Mouse (Mus musculus) forebrain, embryonic 14.5 days (tissue): ENCODE measurements around the gene Vps9d1. TPM values are rescaled to one million over a fixed set of nuclear protein-coding genes. Genes with fewer than 3 reads are reported as not detected.
A peak's percentile ranks its signal among the peaks of the same experiment; 100 is the strongest.
"Not testable (repeated sequence)": the region's sequence is repeated elsewhere in the genome, so short reads cannot be mapped to it uniquely, and the experiment has no call there.

ENCODE experiments used
- ATAC-seq: fragments of 200-750 bp; cut with Nextera tagmentation; 2 replicates; pipeline ENCODE4 v1.8.0; 2017; ENCODE audit warnings: mild to moderate bottlenecking, moderate library complexity
- DNase-seq: peaks from one replicate; pipeline ENCODE4 v3.0.0-alpha.2; 2015; ENCODE audit warnings: low spot score
- H3K27ac ChIP-seq: fragments of 300-500 bp; sonication (generic); 2 replicates; pipeline ENCODE4 v1.5.1; 2014; ENCODE audit warnings: low read depth, mild to moderate bottlenecking, control low read depth, low read length, moderate library complexity
- H3K27me3 ChIP-seq: fragments of 300-500 bp; sonication (generic); replicated peaks from 2 replicates; pipeline ENCODE4 v1.6.1; 2014; ENCODE audit warnings: low read length, control low read depth, mixed read lengths; ENCODE audit not compliant: control insufficient read depth, insufficient read depth
- H3K36me3 ChIP-seq: fragments of 300-500 bp; sonication (generic); 2 replicates; pipeline ENCODE4 v1.6.1; 2014; ENCODE audit warnings: low read length, control low read depth; ENCODE audit not compliant: control insufficient read depth, insufficient read depth
- H3K4me1 ChIP-seq: fragments of 300-500 bp; sonication (generic); 2 replicates; pipeline ENCODE4 v1.6.1; 2014; ENCODE audit warnings: antibody characterized with exemption, low read length, control low read depth; ENCODE audit not compliant: control insufficient read depth, insufficient read depth
- H3K4me2 ChIP-seq: fragments of 300-500 bp; sonication (generic); 2 replicates; pipeline ENCODE4 v1.6.1; 2014; ENCODE audit warnings: mild to moderate bottlenecking, control low read depth, low read length
- H3K4me3 ChIP-seq: fragments of 300-500 bp; sonication (generic); 2 replicates; pipeline ENCODE4 v1.5.1; 2014; ENCODE audit warnings: low read depth, low read length, control low read depth
- H3K9ac ChIP-seq: fragments of 300-500 bp; sonication (generic); 2 replicates; pipeline ENCODE4 v1.6.1; 2014; ENCODE audit warnings: mild to moderate bottlenecking, low read length, control low read depth, moderate library complexity
- H3K9me3 ChIP-seq: fragments of 300-500 bp; sonication (generic); replicated peaks from 2 replicates; pipeline ENCODE4 v1.6.1; 2016; ENCODE audit warnings: low read length, control low read depth, mixed read lengths; ENCODE audit not compliant: control insufficient read depth
- WGBS: fragments of 180-500 bp; shearing (Covaris S2); extraction: QIAGEN DNeasy Blood & Tissue Kit; methylation state at CpG from one replicate; pipeline ENCODE4 v1.1.7; 2014; 5-methylcytosine and 5-hydroxymethylcytosine counted together
- polyA plus RNA-seq: library from polyadenylated mRNA; unstranded; fragments of >200 nt; fragmentation: Nextera tagmentation; extraction: Ambion mirVana; gene quantifications from 2 replicates; pipeline ENCODE4 v1.2.1, GENCODE M21; 2014

Vps9d1 gene
- polyA plus RNA-seq, 1 experiment from 2014 or later: 31.9 TPM

- H3K36me3 ChIP-seq: peaks cover 22% of the 10 kb centered on the region
- H3K4me2 ChIP-seq: peak overlapping the region; percentile 92
- H3K4me1 ChIP-seq: peaks cover 10% of the 10 kb centered on the region
- peak overlapping the region; percentile 98 for H3K4me3 ChIP-seq
- 19% methylated on average over 22 of the region's 22 CpGs for WGBS
- peak overlapping the region; percentile 59 for H3K9ac ChIP-seq
- H3K27me3 ChIP-seq: no peaks in the 10 kb centered on the region
- ATAC-seq: no peak; the same call in 1 of the 2 replicates
- H3K27ac ChIP-seq: peak overlapping the region; percentile 48; the same call in 1 of the 2 replicates
- no peaks in the 10 kb centered on the region for H3K9me3 ChIP-seq
- no peak for DNase-seq
Observed at GRCm38 (mm10) chr8:123213118-123213772, 40.9 kb downstream of the Vps9d1 start.

GRCm38 (mm10) chr8:123212321-123213117 lies 41.6 kb downstream of the Vps9d1 start, which contains the start of the genes Chmp1a and Spata33:
Gene Chmp1a, minus strand, starts transcription at chr8:123212763.
Gene Spata33, plus strand, starts transcription at chr8:123212832.
- peaks cover 29% of the 10 kb centered on the region for H3K36me3 ChIP-seq
- peak within 1 kb of the TSS; percentile 98 for H3K4me3 ChIP-seq
- peak within 1 kb of the TSS; percentile 92 for H3K4me2 ChIP-seq
- WGBS: 2% methylated on average over 65 of the region's 76 CpGs
- H3K9ac ChIP-seq: peak within 1 kb of the TSS; percentile 97
- no peaks in the 10 kb centered on the region for H3K27me3 ChIP-seq
- DNase-seq (peak; percentile 95), ATAC-seq (peak; percentile 97)
- H3K27ac ChIP-seq: peak within 1 kb of the TSS; percentile 48; the same call in 1 of the 2 replicates
- H3K9me3 ChIP-seq: no peaks in the 10 kb centered on the region
- H3K4me1 ChIP-seq: peaks cover 10% of the 10 kb centered on the region

GRCm38 (mm10) chr8:123211876-123212275 lies 42.3 kb downstream of the Vps9d1 start:
- Histone ChIP-seq H3K9me3 (no peaks in the 10 kb centered on the region), H3K4me1 (peaks cover 10% of the 10 kb centered on the region), H3K9ac (peak overlapping the region; percentile 97), H3K27me3 (no peaks in the 10 kb centered on the region), H3K4me3 (peak overlapping the region; percentile 98), H3K4me2 (peak overlapping the region; percentile 92), H3K36me3 (peaks cover 36% of the 10 kb centered on the region), H3K27ac (no peak overlapping the region)
- no peak for ATAC-seq
- no peak for DNase-seq
- 55% methylated on average over 10 of the region's 10 CpGs for WGBS

- no peaks in the 10 kb centered on the region for H3K27me3 ChIP-seq
- ATAC-seq: no peak
- no peak overlapping the region for H3K9ac ChIP-seq
- H3K4me3 ChIP-seq: no peak overlapping the region
- 80% methylated on average over 3 of the region's 3 CpGs for WGBS
- no peak overlapping the region for H3K27ac ChIP-seq
- H3K4me1 ChIP-seq: no peaks in the 10 kb centered on the region
- no peak overlapping the region for H3K4me2 ChIP-seq
- H3K36me3 ChIP-seq: peaks cover 38% of the 10 kb centered on the region
- no peaks in the 10 kb centered on the region for H3K9me3 ChIP-seq
- no peak for DNase-seq
Observed at GRCm38 (mm10) chr8:123203571-123203970, 50.6 kb downstream of the Vps9d1 start.

- no peaks in the 10 kb centered on the region for H3K9me3 ChIP-seq
- 24% methylated on average over 5 of the region's 5 CpGs for WGBS
- no peak overlapping the region for H3K4me3 ChIP-seq
- DNase-seq (peak; percentile 88), ATAC-seq (peak; percentile 42)
- H3K27ac ChIP-seq: no peak overlapping the region
- no peak overlapping the region for H3K4me2 ChIP-seq
- 0 out of 2 replicates have a peak overlapping the region, but pooled peaks have one; percentile 29 for H3K9ac ChIP-seq
- peaks cover 25% of the 10 kb centered on the region for H3K36me3 ChIP-seq
- no peaks in the 10 kb centered on the region for H3K27me3 ChIP-seq
- H3K4me1 ChIP-seq: no peaks in the 10 kb centered on the region
Observed at GRCm38 (mm10) chr8:123202288-123202687, 51.9 kb downstream of the Vps9d1 start.

- Histone ChIP-seq H3K27me3 (no peaks in the 10 kb centered on the region), H3K4me1 (no peaks in the 10 kb centered on the region), H3K36me3 (0 out of 2 replicates have a peak, but pooled peaks cover 5% of the 10 kb centered on the region), H3K9ac (no peak overlapping the region), H3K4me2 (no peak overlapping the region), H3K9me3 (no peaks in the 10 kb centered on the region), H3K4me3 (no peak overlapping the region), H3K27ac (no peak overlapping the region)
- ATAC-seq (no peak), DNase-seq (no peak)
- 77% methylated on average over 14 of the region's 14 CpGs for WGBS
Observed at GRCm38 (mm10) chr8:123199864-123200263, 54.3 kb downstream of the Vps9d1 start.

GRCm38 (mm10) chr8:123197016-123197415 lies 57.1 kb downstream of the Vps9d1 start:
- not testable (repeated sequence) for H3K27ac ChIP-seq, H3K4me2 ChIP-seq, H3K36me3 ChIP-seq, ATAC-seq, H3K4me3 ChIP-seq, H3K27me3 ChIP-seq, H3K4me1 ChIP-seq, H3K9me3 ChIP-seq, DNase-seq, H3K9ac ChIP-seq
- WGBS: 81% methylated on average over 5 of the region's 5 CpGs

- no peaks in the 10 kb centered on the region for H3K36me3 ChIP-seq
- WGBS: 88% methylated on average over 9 of the region's 9 CpGs
- DNase-seq (no peak), ATAC-seq (no peak)
- H3K4me1 ChIP-seq: no peaks in the 10 kb centered on the region
- no peaks in the 10 kb centered on the region for H3K27me3 ChIP-seq
- H3K9ac ChIP-seq: no peak overlapping the region
- no peak overlapping the region for H3K4me2 ChIP-seq
- no peaks in the 10 kb centered on the region for H3K9me3 ChIP-seq
- no peak overlapping the region for H3K27ac ChIP-seq
- H3K4me3 ChIP-seq: no peak overlapping the region
Observed at GRCm38 (mm10) chr8:123193771-123194170, 60.4 kb downstream of the Vps9d1 start.
